Mouse (Mus musculus): ENCODE data around the gene Arsg. TPM values are rescaled to one million over a fixed set of nuclear protein-coding genes. Genes with fewer than 3 reads are reported as not detected.
"Not testable (repeated sequence)": the region's sequence is repeated elsewhere in the genome, so short reads cannot be mapped to it uniquely, and the experiment has no call there.

Gene Arsg
- polyA plus RNA-seq, 1 experiment from 2014 or later, result 2.4 TPM

DNA sequence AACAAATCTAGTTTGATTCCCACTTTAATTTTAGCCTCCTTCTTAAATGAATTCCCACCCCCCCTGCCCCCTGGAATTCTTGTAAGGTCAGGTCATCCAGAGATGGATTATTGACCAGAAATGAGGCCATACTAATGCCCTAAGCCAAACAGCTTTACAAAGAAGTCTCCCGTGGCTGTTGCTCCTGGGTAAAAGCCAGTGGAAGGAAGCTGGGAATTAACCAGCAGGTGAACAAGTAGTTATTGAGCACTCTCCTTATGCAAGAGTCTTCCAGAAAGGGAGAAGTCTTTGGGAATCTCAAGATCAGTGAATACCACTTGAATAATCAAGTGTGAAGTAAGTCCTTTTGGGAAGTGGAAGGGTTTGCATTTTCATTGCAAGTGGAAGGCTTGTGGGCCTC lies 13.9 kb downstream of the Arsg start:
- Histone ChIP-seq H3K36me3 (replicated peaks) (no peaks in the 10 kb centered on the region), H3K4me3 (replicated peaks) (no peak overlapping the region), H3K9ac (no peak overlapping the region), H3K4me1 (no peaks in the 10 kb centered on the region), H3K9me3 (no peaks in the 10 kb centered on the region), H3K27me3 (no peaks in the 10 kb centered on the region), H3K27ac (no peak overlapping the region), H3K4me2 (no peak overlapping the region)
- no peak for ATAC-seq (ENCODE audit: low FRiP score)
- 22% methylated on average over 1 of the region's 1 CpGs for WGBS

DNA sequence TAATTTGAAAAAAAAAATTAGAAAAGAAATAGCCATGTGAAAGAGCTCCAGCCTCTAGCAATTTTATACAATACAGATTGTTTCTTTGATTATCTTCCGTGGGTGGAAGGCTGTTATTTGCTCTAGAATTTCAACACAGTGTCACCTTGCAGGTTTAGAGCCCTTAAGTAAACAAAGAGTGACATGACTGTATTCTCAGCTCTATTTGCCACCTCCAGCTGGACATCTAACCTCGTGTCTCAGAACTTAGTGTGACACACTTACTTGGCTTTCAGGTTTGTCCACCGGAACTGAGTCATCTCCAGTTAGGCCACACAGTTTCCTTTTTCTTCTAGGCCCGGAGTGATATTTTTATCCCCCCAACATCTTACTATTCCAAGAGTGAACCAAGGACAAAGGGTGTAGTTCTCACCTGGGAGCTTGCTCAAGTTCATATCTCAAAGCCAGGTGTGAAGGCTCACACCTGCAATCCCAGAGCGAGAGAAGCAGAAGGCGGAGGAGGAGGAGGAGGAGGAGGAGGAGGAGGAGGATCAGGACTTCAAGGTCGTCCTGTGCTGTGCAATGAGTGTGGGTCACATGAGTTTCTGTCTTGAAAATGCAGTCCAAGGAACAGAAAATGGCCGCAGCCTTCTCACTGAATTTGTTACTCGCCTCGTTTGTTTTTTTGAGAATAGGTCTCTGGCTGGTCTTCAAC lies 15.0 kb downstream of the Arsg start:
- no peak for ATAC-seq (ENCODE audit: low FRiP score)
- Histone ChIP-seq H3K9me3 (no peaks in the 10 kb centered on the region), H3K27ac (no peak overlapping the region), H3K27me3 (no peaks in the 10 kb centered on the region), H3K9ac (no peak overlapping the region), H3K36me3 (replicated peaks) (no peaks in the 10 kb centered on the region), H3K4me1 (no peaks in the 10 kb centered on the region), H3K4me2 (no peak overlapping the region), H3K4me3 (replicated peaks) (no peak overlapping the region)
- WGBS, result 86% methylated on average over 10 of the region's 10 CpGs

DNA sequence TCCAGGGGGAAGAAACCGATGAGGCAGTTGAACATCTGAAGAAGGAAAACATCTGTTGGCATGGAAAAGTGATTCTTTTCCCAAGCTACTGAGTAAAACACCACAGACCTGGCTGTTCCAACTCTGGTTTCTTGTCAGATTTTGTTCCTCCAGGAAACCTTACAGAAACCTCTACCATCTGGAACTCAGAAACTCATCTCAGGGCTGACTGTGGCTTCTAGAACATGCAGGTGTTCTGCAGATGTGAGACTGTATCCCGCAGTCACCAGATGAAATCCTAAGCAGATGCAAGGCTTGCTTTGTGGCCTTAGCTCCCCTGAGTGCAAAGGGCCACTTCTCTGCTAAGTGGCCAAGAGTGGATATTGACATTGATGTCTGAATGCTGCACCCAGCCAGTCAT lies 16.6 kb downstream of the Arsg start:
- Histone ChIP-seq H3K4me3 (replicated peaks) (no peak overlapping the region), H3K4me1 (no peaks in the 10 kb centered on the region), H3K9ac (no peak overlapping the region), H3K27ac (no peak overlapping the region), H3K27me3 (no peaks in the 10 kb centered on the region), H3K36me3 (replicated peaks) (no peaks in the 10 kb centered on the region), H3K9me3 (no peaks in the 10 kb centered on the region), H3K4me2 (no peak overlapping the region)
- no peak for ATAC-seq (ENCODE audit: low FRiP score)
- 89% methylated on average over 2 of the region's 2 CpGs for WGBS

DNA sequence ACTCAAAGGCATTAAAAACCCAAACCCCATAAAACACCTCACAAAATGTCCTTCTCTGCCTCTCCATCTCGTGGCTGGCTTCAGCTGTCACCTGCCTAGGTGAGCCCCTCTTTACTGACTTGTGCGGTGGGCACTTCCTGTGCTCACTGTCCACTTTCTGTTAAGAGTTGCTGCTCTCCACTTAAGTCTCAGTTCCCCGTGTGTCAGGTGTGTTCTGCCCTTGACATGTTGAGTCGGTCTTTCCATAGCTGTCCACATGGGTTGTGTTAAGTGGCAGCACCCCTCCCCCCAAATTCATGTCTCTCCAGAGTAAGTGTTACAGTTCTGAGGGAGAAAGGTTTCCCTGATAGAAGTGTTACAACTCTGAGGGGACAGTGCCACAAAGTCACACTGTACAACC lies 18.7 kb downstream of the Arsg start:
- no peaks in the 10 kb centered on the region for H3K9me3 ChIP-seq
- ATAC-seq (ENCODE audit: low FRiP score), result no peak
- H3K9ac ChIP-seq, result no peak overlapping the region
- 87% methylated on average over 4 of the region's 4 CpGs for WGBS
- H3K27me3 ChIP-seq, result no peaks in the 10 kb centered on the region
- no peak overlapping the region for H3K4me2 ChIP-seq
- peaks cover 12% of the 10 kb centered on the region; the same call in 1 of the 2 replicates for H3K4me1 ChIP-seq
- H3K27ac ChIP-seq, result no peak overlapping the region
- no peaks in the 10 kb centered on the region for H3K36me3 ChIP-seq (replicated peaks)
- H3K4me3 ChIP-seq (replicated peaks), result no peak overlapping the region

DNA sequence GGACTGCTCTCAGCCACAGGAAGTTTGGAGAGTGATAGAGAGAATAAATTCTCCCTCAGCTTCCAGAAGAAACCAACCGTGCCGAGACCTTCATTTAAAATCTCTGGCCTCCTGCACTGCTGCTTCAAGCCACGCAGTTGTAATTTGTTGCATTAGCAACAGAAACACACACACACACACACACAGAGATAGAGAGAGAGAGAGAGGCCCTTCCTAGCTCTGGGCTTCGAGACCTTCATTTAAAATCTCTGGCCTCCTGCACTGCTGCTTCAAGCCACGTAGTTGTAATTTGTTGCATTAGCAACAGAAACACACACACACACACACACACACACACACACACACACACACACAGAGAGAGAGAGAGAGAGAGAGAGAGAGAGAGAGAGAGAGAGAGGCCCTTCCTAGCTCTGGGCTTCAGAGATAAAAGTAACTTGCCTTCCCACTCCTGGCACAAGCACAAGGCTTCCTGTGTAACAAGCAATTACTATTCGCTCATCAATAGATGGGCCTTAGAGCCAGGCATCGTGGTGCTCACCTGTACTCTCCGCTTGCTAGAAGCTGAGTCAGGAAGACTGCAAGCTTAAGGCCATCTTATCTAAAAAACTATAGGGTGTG lies 19.8 kb downstream of the Arsg start:
- 84% methylated on average over 8 of the region's 8 CpGs for WGBS
- H3K9ac ChIP-seq; H3K9me3 ChIP-seq; H3K4me2 ChIP-seq; H3K27me3 ChIP-seq; ATAC-seq (ENCODE audit: low FRiP score); H3K36me3 ChIP-seq (replicated peaks); H3K27ac ChIP-seq; H3K4me3 ChIP-seq (replicated peaks): not testable (repeated sequence)
- peaks cover 22% of the 10 kb centered on the region for H3K4me1 ChIP-seq

DNA sequence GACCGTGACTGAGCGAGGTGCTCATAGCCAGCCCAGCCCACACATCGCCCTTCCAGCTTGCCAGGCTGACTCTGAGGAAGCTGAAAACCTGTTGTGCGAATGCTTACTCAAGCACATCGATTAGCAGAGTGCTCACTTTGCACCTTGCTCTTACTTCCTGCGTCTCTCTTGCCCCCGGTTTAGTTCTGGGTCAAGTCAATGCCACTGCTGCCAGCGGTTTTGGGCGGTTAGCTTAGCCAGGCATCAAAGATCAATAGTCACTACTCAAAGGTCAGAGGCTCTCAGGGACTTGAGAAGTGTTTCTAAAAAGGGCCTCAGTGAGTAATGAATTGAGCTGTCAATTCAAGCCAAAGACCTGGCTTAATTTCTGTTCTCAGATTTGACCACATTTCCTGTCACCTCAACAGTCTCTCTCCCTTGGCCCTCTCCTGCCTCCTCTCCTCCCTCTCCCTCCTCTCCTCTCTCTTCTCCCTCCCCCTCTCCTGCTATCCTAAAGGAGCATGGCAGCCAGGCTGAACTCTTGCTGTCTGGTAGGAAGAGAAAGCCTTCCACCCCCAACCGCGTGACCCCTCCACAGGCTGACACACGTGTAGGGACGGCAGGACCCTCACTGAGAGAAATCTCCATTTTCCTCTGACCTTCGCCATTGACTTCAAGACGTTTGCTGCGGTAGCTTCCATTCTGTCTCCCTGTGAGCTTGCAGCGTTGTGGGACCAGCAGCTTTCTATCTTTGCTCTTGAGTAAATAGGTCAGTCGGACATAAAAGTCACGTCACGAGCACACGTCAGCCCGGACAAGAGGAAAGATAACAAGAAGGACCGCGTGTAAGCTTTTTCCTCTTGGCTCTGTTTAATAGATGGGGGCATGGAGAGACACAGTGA lies 22.0 kb downstream of the Arsg start:
- no peaks in the 10 kb centered on the region for H3K9me3 ChIP-seq
- WGBS, result 74% methylated on average over 24 of the region's 24 CpGs
- no peak overlapping the region for H3K9ac ChIP-seq
- H3K4me2 ChIP-seq, result no peak overlapping the region
- peaks cover 22% of the 10 kb centered on the region for H3K4me1 ChIP-seq
- H3K27me3 ChIP-seq, result no peaks in the 10 kb centered on the region
- no peak overlapping the region for H3K4me3 ChIP-seq (replicated peaks)
- no peak for ATAC-seq (ENCODE audit: low FRiP score)
- no peaks in the 10 kb centered on the region for H3K36me3 ChIP-seq (replicated peaks)
- H3K27ac ChIP-seq, result no peak overlapping the region

DNA sequence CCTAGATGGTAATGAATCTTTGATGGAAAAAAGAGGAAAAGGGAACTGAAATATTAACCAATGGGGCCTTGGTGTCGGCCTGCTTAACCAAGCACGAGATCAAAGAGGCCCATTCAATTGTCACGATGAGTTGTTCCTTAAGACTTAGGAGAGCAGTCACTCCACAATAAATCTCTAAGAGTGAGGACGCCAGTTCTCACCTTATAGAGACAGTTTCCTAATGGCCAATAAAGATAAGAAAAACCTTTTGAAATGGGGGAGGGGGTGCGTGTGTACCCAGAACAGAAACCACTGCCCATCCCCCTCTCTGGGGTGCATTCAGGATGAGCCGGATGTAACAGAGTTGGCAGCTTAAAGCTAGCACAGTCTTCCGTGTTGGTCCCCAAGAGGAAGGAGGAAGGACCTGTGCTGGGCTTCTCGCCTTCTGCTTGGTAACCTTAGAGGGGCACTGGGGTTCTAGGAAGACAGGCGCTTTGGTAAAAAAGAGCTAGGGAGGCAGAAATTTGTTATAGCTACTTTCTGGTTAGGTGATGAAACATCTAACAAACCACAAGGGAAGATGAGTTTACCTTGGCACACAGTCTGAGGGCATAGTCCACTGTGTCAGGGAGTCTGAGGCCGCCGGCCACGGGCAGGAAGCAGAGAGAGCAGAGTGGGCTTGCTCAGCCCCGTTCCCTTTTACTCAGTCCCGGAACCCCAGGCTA lies 22.7 kb downstream of the Arsg start:
- ATAC-seq (ENCODE audit: low FRiP score), result no peak
- H3K4me1 ChIP-seq, result peaks cover 22% of the 10 kb centered on the region
- H3K36me3 ChIP-seq (replicated peaks), result no peaks in the 10 kb centered on the region
- 74% methylated on average over 14 of the region's 14 CpGs for WGBS
- no peak overlapping the region for H3K4me3 ChIP-seq (replicated peaks)
- no peak overlapping the region for H3K9ac ChIP-seq
- no peak overlapping the region for H3K4me2 ChIP-seq
- no peaks in the 10 kb centered on the region for H3K9me3 ChIP-seq
- H3K27ac ChIP-seq, result no peak overlapping the region
- no peaks in the 10 kb centered on the region for H3K27me3 ChIP-seq

DNA sequence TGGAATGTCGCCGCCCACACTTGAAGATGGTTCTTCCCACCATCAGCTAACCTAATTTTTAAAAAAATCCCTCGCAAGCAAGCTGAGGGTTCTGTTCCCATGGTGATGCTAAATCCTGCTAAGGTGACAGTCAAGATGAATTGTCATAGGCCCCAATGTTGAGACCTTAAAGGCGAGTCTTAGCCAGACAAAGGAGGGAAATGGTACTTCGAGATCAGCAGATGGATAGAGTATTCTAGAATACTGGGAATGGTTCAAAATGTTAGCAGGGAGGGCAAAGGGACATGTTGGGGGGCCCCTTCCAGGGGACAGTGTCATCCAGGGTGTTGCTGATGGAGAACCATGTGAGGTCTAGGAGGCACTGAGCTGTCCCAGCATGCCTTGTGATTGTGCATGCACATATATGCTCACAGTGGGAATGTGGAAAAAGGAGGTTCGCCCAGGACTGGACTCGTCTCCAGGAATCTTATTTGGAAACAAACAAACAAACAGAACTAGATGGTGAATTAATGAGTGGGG lies 23.4 kb downstream of the Arsg start:
- H3K36me3 ChIP-seq (replicated peaks), result no peaks in the 10 kb centered on the region
- no peak overlapping the region for H3K4me3 ChIP-seq (replicated peaks)
- no peak for ATAC-seq (ENCODE audit: low FRiP score)
- H3K27me3 ChIP-seq, result no peaks in the 10 kb centered on the region
- 88% methylated on average over 7 of the region's 7 CpGs for WGBS
- H3K9ac ChIP-seq, result no peak overlapping the region
- no peaks in the 10 kb centered on the region for H3K9me3 ChIP-seq
- no peak overlapping the region; the same call in 1 of the 2 replicates for H3K27ac ChIP-seq
- H3K4me1 ChIP-seq, result peaks cover 22% of the 10 kb centered on the region
- H3K4me2 ChIP-seq, result no peak overlapping the region

DNA sequence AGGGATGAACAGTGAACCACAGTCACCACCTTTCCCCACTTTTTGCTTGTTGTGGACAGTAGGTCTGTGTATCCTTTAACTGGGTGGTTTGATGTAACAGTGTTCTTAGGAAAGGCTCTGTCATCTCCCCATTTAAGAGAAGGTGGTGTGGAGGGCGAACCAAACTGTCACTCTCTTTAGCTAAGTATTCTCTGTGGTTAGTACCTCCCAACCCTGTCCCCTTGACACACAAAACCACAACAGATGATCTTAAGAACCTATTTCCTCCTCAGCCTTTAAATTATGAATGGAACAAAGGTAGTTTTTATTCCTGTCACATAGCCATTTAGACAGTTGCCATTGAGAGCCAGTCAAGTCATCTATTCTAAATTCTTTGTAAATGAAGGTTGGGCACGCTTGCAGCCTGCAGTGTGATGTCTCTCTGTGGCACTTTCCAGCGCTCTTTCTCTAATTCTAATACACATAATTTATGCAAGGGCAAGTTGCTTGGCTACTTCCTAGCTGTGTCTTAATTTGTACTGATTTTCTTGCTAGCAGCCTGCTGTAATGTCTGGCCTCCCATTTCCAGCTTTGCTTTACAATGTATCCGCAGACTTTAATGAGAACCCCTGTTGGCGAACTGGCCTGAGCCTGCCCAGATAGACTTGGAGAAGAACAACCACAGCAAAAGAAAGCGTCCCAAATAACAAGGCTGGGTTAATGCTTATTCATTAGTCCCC lies 24.0 kb downstream of the Arsg start:
- Histone ChIP-seq H3K9ac (no peak overlapping the region), H3K27ac (no peak overlapping the region; the same call in 1 of the 2 replicates), H3K4me3 (replicated peaks) (no peak overlapping the region), H3K4me2 (no peak overlapping the region), H3K4me1 (peaks cover 22% of the 10 kb centered on the region), H3K36me3 (replicated peaks) (no peaks in the 10 kb centered on the region), H3K27me3 (no peaks in the 10 kb centered on the region), H3K9me3 (no peaks in the 10 kb centered on the region)
- ATAC-seq (ENCODE audit: low FRiP score), result peak; percentile 67; the same call in 1 of the 2 replicates
- 32% methylated on average over 6 of the region's 6 CpGs for WGBS

DNA sequence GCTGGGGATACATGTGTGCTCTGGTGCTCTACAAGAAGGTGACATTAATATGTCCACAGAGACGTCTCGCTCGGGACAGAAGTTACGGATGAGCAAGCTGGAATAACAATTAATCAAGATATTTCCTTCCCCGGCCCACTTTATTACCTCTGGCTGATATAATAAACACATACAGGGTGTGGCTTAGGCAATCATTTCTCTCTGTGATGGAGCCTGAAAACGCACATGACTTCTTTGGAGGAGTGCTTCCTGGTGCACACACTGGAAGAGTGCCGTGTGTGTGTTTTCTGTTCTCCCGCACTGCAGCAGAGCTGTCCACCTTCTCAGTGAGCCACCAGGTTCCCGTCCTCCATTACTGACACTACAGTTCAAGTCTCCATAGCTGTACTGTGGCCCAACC lies 24.8 kb downstream of the Arsg start:
- Histone ChIP-seq H3K27ac (no peak overlapping the region), H3K9ac (no peak overlapping the region), H3K9me3 (no peaks in the 10 kb centered on the region), H3K4me2 (no peak overlapping the region), H3K4me1 (peaks cover 22% of the 10 kb centered on the region), H3K36me3 (replicated peaks) (no peaks in the 10 kb centered on the region), H3K27me3 (no peaks in the 10 kb centered on the region), H3K4me3 (replicated peaks) (no peak overlapping the region)
- no peak for ATAC-seq (ENCODE audit: low FRiP score)
- WGBS, result 88% methylated on average over 9 of the region's 9 CpGs

DNA sequence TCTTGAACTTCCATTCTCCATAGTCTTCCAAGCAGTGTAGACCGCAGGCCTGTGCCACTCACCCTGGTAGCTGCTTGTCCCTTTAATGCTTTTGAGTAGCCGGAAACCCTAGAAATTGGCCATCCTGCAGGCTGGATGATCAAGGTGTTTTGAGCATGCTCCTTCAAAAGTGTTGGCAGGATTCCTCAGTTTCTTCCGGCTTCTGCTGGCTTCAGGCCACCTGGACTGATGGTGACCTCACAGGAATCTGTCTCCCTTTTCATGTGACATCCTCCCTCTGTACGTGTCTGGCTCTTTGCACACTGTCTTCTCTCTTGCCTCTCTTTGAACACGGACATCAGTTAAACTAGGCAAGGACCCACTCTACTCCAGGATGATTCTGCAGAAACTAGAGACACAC lies 27.0 kb downstream of the Arsg start:
- Histone ChIP-seq H3K4me2 (no peak overlapping the region), H3K27me3 (no peaks in the 10 kb centered on the region), H3K9ac (no peak overlapping the region), H3K36me3 (replicated peaks) (no peaks in the 10 kb centered on the region), H3K27ac (no peak overlapping the region), H3K9me3 (no peaks in the 10 kb centered on the region), H3K4me1 (peaks cover 21% of the 10 kb centered on the region), H3K4me3 (replicated peaks) (no peak overlapping the region)
- 94% methylated on average over 5 of the region's 5 CpGs for WGBS
- ATAC-seq (ENCODE audit: low FRiP score), result no peak

Measured in forebrain, embryonic 12.5 days (tissue).